Mouse (Mus musculus): Measurements from ENCODE around the gene Abtb2. TPM values are rescaled to one million over a fixed set of nuclear protein-coding genes. Genes with fewer than 3 reads are reported as not detected.

The Abtb2 gene
- total and polyA plus RNA-seq, 3 experiments = 0.05 TPM; not detected in 2

- no peaks in the 10 kb centered on the region; the same call in 1 of the 2 replicates for H3K4me1 ChIP-seq (ENCODE audit: insufficient read depth, low read depth, low read length)
- peaks cover 96% of the 10 kb centered on the region for H3K36me3 ChIP-seq (replicated peaks)
- ATAC-seq (ENCODE audit: extremely low read depth, insufficient number of reproducible peaks, low FRiP score, poor library complexity, severe bottlenecking) (no peak), DNase-seq (ENCODE audit: low spot score) (no peak)
- TF ChIP-seq GATA2 (IDR thresholded peaks at IDR 0.05; ENCODE audit: borderline replicate concordance, low read depth, low read length) (no peak), CTCF (IDR thresholded peaks at IDR 0.05; ENCODE audit: low read depth, low read length) (no peak), GATA1 (IDR thresholded peaks at IDR 0.05; ENCODE audit: borderline replicate concordance, low read length) (no peak), TAL1 (conservative IDR thresholded peaks at IDR 0.05; ENCODE audit: low read depth, low read length) (no peak), POLR2AphosphoS5 (IDR thresholded peaks at IDR 0.05; ENCODE audit: insufficient replicate concordance, low read depth, low read length) (no peak)
- H3K9me3 ChIP-seq (replicated peaks) = no peaks in the 10 kb centered on the region
- H3K4me3 ChIP-seq (ENCODE audit: low read depth, low read length) = no peak overlapping the region
- no peaks in the 10 kb centered on the region for H3K27me3 ChIP-seq (ENCODE audit: insufficient read depth, low read length)
Measured at GRCm38 (mm10) chr2:103724521-103724920, 158.4 kb downstream of the Abtb2 start.

GRCm38 (mm10) chr2:103728027-103728540 lies 162.0 kb downstream of the Abtb2 start:
- Histone ChIP-seq H3K4me1 (ENCODE audit: insufficient read depth, low read depth, low read length) (no peaks in the 10 kb centered on the region; the same call in 1 of the 2 replicates), H3K27me3 (ENCODE audit: insufficient read depth, low read length) (no peaks in the 10 kb centered on the region), H3K9me3 (replicated peaks) (no peaks in the 10 kb centered on the region), H3K36me3 (replicated peaks) (peaks cover 99% of the 10 kb centered on the region), H3K4me3 (ENCODE audit: low read depth, low read length) (no peak overlapping the region)
- ATAC-seq (ENCODE audit: extremely low read depth, insufficient number of reproducible peaks, low FRiP score, poor library complexity, severe bottlenecking) (no peak), DNase-seq (ENCODE audit: low spot score) (no peak)
- no peak for TF ChIP-seq TAL1 (conservative IDR thresholded peaks at IDR 0.05; ENCODE audit: low read depth, low read length)
- no peak for TF ChIP-seq POLR2AphosphoS5 (IDR thresholded peaks at IDR 0.05; ENCODE audit: insufficient replicate concordance, low read depth, low read length)
- TF ChIP-seq GATA1 (IDR thresholded peaks at IDR 0.05; ENCODE audit: borderline replicate concordance, low read length) = no peak
- TF ChIP-seq CTCF (IDR thresholded peaks at IDR 0.05; ENCODE audit: low read depth, low read length) = no peak
- TF ChIP-seq GATA2 (IDR thresholded peaks at IDR 0.05; ENCODE audit: borderline replicate concordance, low read depth, low read length) = no peak

- peaks cover 99% of the 10 kb centered on the region for H3K36me3 ChIP-seq (replicated peaks)
- ATAC-seq (ENCODE audit: extremely low read depth, insufficient number of reproducible peaks, low FRiP score, poor library complexity, severe bottlenecking) = no peak
Measured at GRCm38 (mm10) chr2:103730999-103731398, 164.9 kb downstream of the Abtb2 start.

GRCm38 (mm10) chr2:103731423-103731822 lies 165.3 kb downstream of the Abtb2 start:
- ATAC-seq (ENCODE audit: extremely low read depth, insufficient number of reproducible peaks, low FRiP score, poor library complexity, severe bottlenecking) (no peak), DNase-seq (ENCODE audit: low spot score) (no peak)
- Histone ChIP-seq H3K36me3 (replicated peaks) (peaks cover 99% of the 10 kb centered on the region), H3K4me3 (ENCODE audit: low read depth, low read length) (no peak overlapping the region), H3K9me3 (replicated peaks) (no peaks in the 10 kb centered on the region), H3K27me3 (ENCODE audit: insufficient read depth, low read length) (no peaks in the 10 kb centered on the region), H3K4me1 (ENCODE audit: insufficient read depth, low read depth, low read length) (no peaks in the 10 kb centered on the region; the same call in 1 of the 2 replicates)
- TF ChIP-seq POLR2AphosphoS5 (IDR thresholded peaks at IDR 0.05; ENCODE audit: insufficient replicate concordance, low read depth, low read length) (no peak), GATA2 (IDR thresholded peaks at IDR 0.05; ENCODE audit: borderline replicate concordance, low read depth, low read length) (no peak), TAL1 (conservative IDR thresholded peaks at IDR 0.05; ENCODE audit: low read depth, low read length) (no peak), CTCF (IDR thresholded peaks at IDR 0.05; ENCODE audit: low read depth, low read length) (no peak), GATA1 (IDR thresholded peaks at IDR 0.05; ENCODE audit: borderline replicate concordance, low read length) (no peak)

More at GRCm38 (mm10) chr2:103730999-103731398, 164.9 kb downstream of the Abtb2 start:
- no peak for TF ChIP-seq POLR2AphosphoS5 (IDR thresholded peaks at IDR 0.05; ENCODE audit: insufficient replicate concordance, low read depth, low read length)
- TF ChIP-seq GATA1 (IDR thresholded peaks at IDR 0.05; ENCODE audit: borderline replicate concordance, low read length) = no peak
- TF ChIP-seq GATA2 (IDR thresholded peaks at IDR 0.05; ENCODE audit: borderline replicate concordance, low read depth, low read length) = no peak
- TF ChIP-seq TAL1 (conservative IDR thresholded peaks at IDR 0.05; ENCODE audit: low read depth, low read length) = no peak
- no peaks in the 10 kb centered on the region; the same call in 1 of the 2 replicates for H3K4me1 ChIP-seq (ENCODE audit: insufficient read depth, low read depth, low read length)
- no peaks in the 10 kb centered on the region for H3K27me3 ChIP-seq (ENCODE audit: insufficient read depth, low read length)
- no peak for DNase-seq (ENCODE audit: low spot score)
- no peaks in the 10 kb centered on the region for H3K9me3 ChIP-seq (replicated peaks)
- no peak overlapping the region for H3K4me3 ChIP-seq (ENCODE audit: low read depth, low read length)

GRCm38 (mm10) chr2:103742821-103743220 lies 176.7 kb downstream of the Abtb2 start:
- no peak overlapping the region for H3K4me3 ChIP-seq (ENCODE audit: low read depth, low read length)
- no peaks in the 10 kb centered on the region for H3K27me3 ChIP-seq (ENCODE audit: insufficient read depth, low read length)
- DNase-seq (ENCODE audit: low spot score) = no peak
- H3K4me1 ChIP-seq (ENCODE audit: insufficient read depth, low read depth, low read length) = peaks cover 9% of the 10 kb centered on the region; the same call in 1 of the 2 replicates
- no peak for ATAC-seq (ENCODE audit: extremely low read depth, insufficient number of reproducible peaks, low FRiP score, poor library complexity, severe bottlenecking)
- H3K9me3 ChIP-seq (replicated peaks) = no peaks in the 10 kb centered on the region
- H3K36me3 ChIP-seq (replicated peaks) = peaks cover 93% of the 10 kb centered on the region
- TF ChIP-seq GATA1 (IDR thresholded peaks at IDR 0.05; ENCODE audit: borderline replicate concordance, low read length) (no peak), TAL1 (conservative IDR thresholded peaks at IDR 0.05; ENCODE audit: low read depth, low read length) (no peak), POLR2AphosphoS5 (IDR thresholded peaks at IDR 0.05; ENCODE audit: insufficient replicate concordance, low read depth, low read length) (no peak; the same call in 1 of the 2 replicates), CTCF (IDR thresholded peaks at IDR 0.05; ENCODE audit: low read depth, low read length) (no peak), GATA2 (IDR thresholded peaks at IDR 0.05; ENCODE audit: borderline replicate concordance, low read depth, low read length) (no peak)

- no peak for ATAC-seq (ENCODE audit: extremely low read depth, insufficient number of reproducible peaks, low FRiP score, poor library complexity, severe bottlenecking)
- DNase-seq (ENCODE audit: low spot score) = no peak
- no peak overlapping the region for H3K4me3 ChIP-seq (ENCODE audit: low read depth, low read length)
- peaks cover 12% of the 10 kb centered on the region; the same call in 1 of the 2 replicates for H3K4me1 ChIP-seq (ENCODE audit: insufficient read depth, low read depth, low read length)
- peaks cover 99% of the 10 kb centered on the region for H3K36me3 ChIP-seq (replicated peaks)
- H3K27me3 ChIP-seq (ENCODE audit: insufficient read depth, low read length) = no peaks in the 10 kb centered on the region
- H3K9me3 ChIP-seq (replicated peaks) = no peaks in the 10 kb centered on the region
- TF ChIP-seq POLR2AphosphoS5 (IDR thresholded peaks at IDR 0.05; ENCODE audit: insufficient replicate concordance, low read depth, low read length) = no peak
- TF ChIP-seq CTCF (IDR thresholded peaks at IDR 0.05; ENCODE audit: low read depth, low read length) = no peak
Measured at GRCm38 (mm10) chr2:103743536-103743935, 177.4 kb downstream of the Abtb2 start.
